Mouse (Mus musculus): ENCODE results near the gene Spry2.

DNA sequence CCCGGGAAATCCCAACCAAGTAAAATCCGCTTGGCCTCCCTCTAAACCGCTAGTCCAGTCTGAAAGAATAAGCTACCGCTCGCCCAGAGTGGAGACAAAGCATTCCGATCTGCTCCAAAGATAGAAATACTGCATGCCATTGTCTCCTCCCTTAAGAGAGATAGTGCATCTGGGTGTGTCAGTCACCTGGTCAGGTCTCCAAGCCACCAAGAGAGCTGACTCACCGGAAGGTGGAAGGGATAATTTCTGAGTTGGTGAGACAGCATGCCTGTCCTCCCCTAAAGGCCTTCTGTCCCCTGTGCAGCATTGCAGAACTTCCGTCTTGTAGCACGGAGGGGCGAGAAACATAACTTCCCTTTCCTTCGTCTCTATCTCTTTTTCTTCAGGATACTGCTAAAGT is 34.4 kb downstream of the Spry2 start:
- TF ChIP-seq CTCF (IDR thresholded peaks at IDR 0.05; ENCODE audit: low read depth, low read length) (no peak), POLR2A (IDR thresholded peaks at IDR 0.05; ENCODE audit: insufficient read depth, low read length) (no peak)
